Mouse (Mus musculus) ovary, postnatal 14 days (tissue): ENCODE measurements at regions not wholly inside any gene's neighbourhood (a gene's known extent, or its start where the extent isn't known, plus 50 kb on each side); places are given as distances from the start of the nearest gene placed in this dataset.

Source experiments
- DNase-seq: peaks from one replicate; pipeline ENCODE4 v3.0.0; 2022; ENCODE audit warnings: low spot score

GRCm38 (mm10) chr13:52153030-52153429 lies 306.6 kb downstream of the Gadd45g start:
- DNase-seq: no peak

- DNase-seq: no peak
Measured at GRCm38 (mm10) chr13:52153576-52153975, 307.1 kb downstream of the Gadd45g start.

GRCm38 (mm10) chr13:52154111-52154843 lies 307.8 kb downstream of the Gadd45g start:
- no peak for DNase-seq

GRCm38 (mm10) chr13:52154844-52155587 lies 308.5 kb downstream of the Gadd45g start:
- peak; percentile 7 for DNase-seq

- DNase-seq: no peak
Measured at GRCm38 (mm10) chr13:52155588-52156086, 309.2 kb downstream of the Gadd45g start.

GRCm38 (mm10) chr13:52162676-52163075 lies 316.2 kb downstream of the Gadd45g start:
- no peak for DNase-seq

GRCm38 (mm10) chr13:52165531-52165930 lies 319.1 kb downstream of the Gadd45g start:
- DNase-seq: no peak

GRCm38 (mm10) chr13:52167968-52168367 lies 321.5 kb downstream of the Gadd45g start:
- DNase-seq: no peak

GRCm38 (mm10) chr13:52172706-52173346 lies 326.3 kb downstream of the Gadd45g start:
- no peak for DNase-seq

GRCm38 (mm10) chr13:52175665-52176064 lies 329.2 kb downstream of the Gadd45g start:
- DNase-seq: no peak

GRCm38 (mm10) chr13:52179977-52180376 lies 333.5 kb downstream of the Gadd45g start:
- DNase-seq: no peak

- DNase-seq: no peak
Measured at GRCm38 (mm10) chr13:52183635-52184034, 337.2 kb downstream of the Gadd45g start.

- DNase-seq: no peak
Measured at GRCm38 (mm10) chr13:52185574-52185973, 339.1 kb downstream of the Gadd45g start.

GRCm38 (mm10) chr13:52187841-52188604 lies 341.5 kb downstream of the Gadd45g start:
- DNase-seq: no peak

- no peak for DNase-seq
Measured at GRCm38 (mm10) chr13:52188605-52189003, 342.1 kb downstream of the Gadd45g start.

GRCm38 (mm10) chr13:52189382-52189923 lies 341.6 kb downstream of the Diras2 start:
- no peak for DNase-seq

GRCm38 (mm10) chr13:52190256-52190655 lies 340.8 kb downstream of the Diras2 start:
- no peak for DNase-seq

- DNase-seq: no peak
Measured at GRCm38 (mm10) chr13:52190848-52191590, 340.1 kb downstream of the Diras2 start.

GRCm38 (mm10) chr13:52196917-52197316 lies 334.2 kb downstream of the Diras2 start:
- no peak for DNase-seq

GRCm38 (mm10) chr13:52198649-52199348 lies 332.3 kb downstream of the Diras2 start:
- no peak for DNase-seq
